Mouse (Mus musculus): ENCODE data around the gene Itpripl2. TPM values are rescaled to one million over a fixed set of nuclear protein-coding genes. Genes with fewer than 3 reads are reported as not detected.

The Itpripl2 gene
- polyA plus RNA-seq (2012) = not detected in 2 replicates

DNA sequence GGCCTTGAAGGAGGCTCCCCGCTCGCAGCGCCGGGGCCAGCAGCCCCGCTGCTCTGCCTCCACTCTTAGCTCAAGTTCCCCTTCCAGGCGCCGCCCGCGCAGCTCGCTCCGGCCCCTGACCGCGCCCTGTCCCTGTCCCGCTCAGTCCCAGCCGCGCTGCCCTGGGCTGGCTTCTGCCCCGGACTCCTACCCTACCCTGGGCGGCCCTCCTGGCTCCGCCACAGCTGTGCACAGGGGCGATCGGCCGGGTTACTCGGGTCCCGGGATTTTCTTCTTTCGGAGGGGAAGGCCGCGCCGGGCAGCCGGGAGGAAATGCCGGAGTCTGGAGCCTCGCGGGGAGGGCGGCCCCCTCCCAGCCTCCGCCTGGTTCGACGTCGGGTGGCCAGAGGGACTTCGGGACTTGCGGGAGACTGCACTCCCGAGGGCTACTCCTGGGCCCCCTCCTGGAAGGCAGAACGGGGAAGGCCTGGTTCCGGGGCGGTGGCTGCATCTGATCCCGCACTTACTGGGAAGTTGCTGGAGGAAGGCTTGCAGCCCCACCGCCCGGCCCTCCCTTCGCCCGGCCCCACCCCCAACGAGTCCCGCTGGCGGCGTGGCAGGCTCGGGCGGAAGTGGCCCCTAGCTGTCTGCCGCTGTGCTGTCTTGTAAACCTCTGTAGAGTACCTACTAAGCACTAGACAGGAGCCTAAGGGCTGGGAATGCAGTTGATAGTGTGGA, at the start of gene Itpripl2:
Gene Itpripl2 (minus strand): TSS at position 545 of the 717 bp plus-strand sequence.
- no peak for TF ChIP-seq GATA1 (IDR thresholded peaks at IDR 0.05; ENCODE audit: low read length)

GRCm38 (mm10) chr7:118535076-118535475, 43.3 kb upstream of the Itpripl2 start:
- TF ChIP-seq GATA1 (IDR thresholded peaks at IDR 0.05; ENCODE audit: low read length) = no peak

DNA sequence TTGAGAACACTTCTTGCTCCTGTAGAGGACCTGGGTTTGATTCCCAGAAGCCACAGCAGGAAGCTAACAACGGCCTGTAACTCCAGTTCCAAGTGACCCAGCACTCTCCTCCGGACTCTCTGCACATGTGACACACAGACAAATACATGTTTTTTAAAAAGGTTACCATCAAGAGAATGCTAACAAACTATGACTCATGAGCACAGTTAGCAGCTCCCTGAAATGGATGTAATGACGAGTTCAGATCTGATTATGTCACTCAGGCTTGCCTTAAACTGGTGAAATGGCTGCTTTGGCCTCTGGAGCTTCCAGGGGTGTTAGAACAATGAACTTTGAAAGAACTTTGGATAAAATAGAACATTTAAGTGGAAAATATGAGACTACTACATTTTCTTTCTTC, 42.6 kb upstream of the Itpripl2 start:
- TF ChIP-seq GATA1 (IDR thresholded peaks at IDR 0.05; ENCODE audit: low read length) = no peak

GRCm38 (mm10) chr7:118533178-118533578, 41.4 kb upstream of the Itpripl2 start, which contains the start of gene Coq7:
TSS of gene Coq7 (minus strand) at chr7:118533356.
- no peak for TF ChIP-seq GATA1 (IDR thresholded peaks at IDR 0.05; ENCODE audit: low read length)

DNA sequence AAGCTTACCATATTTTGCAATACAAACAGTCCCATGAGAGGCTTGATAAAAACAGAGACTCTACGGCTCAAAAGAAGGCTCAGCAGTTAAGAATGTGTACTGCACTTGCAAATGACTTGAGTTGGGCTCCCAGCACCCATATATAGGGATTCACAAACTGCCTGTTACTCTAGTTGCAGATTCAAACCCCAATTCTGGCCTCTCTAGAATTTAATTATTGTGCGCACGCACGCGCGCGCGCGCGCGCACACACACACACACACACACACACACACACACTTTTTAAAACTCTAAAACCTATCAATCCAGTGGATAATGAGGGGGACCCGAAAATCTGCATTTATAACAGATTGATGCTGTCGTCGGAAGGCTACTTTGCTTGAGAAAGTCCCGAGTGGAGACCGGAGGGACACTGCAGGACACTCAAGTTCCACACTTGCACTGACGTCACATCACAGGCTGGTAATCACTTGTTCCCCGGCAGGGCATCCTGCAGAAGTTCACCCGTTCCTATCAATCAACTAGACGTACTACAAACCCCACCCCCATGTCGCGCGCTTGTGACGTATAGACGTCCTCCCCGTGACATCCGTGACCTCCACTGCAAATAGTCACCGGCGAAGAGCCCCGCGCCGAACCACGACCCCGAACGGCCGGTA, 40.9 kb upstream of the Itpripl2 start:
- TF ChIP-seq GATA1 (IDR thresholded peaks at IDR 0.05; ENCODE audit: low read length) = no peak

GRCm38 (mm10) chr7:118526967-118527366, 35.2 kb upstream of the Itpripl2 start:
- no peak for TF ChIP-seq GATA1 (IDR thresholded peaks at IDR 0.05; ENCODE audit: low read length)

DNA sequence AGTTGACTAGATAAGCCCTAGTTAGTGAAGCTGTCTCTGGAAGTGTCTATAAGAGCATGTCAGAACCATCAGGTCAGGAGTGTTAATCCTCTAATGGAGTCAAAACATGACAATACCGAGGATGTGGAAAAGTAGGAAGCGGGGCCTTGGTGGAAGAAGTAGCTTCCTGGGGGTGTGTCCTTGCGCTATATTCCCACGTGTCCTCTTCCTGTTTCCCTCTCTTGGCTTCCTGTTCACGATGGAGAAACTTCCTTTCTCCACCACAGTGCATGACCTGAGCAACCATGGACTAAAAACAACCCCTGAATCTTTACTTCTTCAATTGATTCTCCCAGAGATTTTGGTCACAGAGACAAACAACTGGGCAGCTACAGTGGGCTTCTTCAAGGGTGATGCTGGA, 30.3 kb upstream of the Itpripl2 start:
- TF ChIP-seq GATA1 (IDR thresholded peaks at IDR 0.05; ENCODE audit: low read length) = no peak

GRCm38 (mm10) chr7:118519661-118520060, 27.9 kb upstream of the Itpripl2 start:
- TF ChIP-seq GATA1 (IDR thresholded peaks at IDR 0.05; ENCODE audit: low read length) = no peak

DNA sequence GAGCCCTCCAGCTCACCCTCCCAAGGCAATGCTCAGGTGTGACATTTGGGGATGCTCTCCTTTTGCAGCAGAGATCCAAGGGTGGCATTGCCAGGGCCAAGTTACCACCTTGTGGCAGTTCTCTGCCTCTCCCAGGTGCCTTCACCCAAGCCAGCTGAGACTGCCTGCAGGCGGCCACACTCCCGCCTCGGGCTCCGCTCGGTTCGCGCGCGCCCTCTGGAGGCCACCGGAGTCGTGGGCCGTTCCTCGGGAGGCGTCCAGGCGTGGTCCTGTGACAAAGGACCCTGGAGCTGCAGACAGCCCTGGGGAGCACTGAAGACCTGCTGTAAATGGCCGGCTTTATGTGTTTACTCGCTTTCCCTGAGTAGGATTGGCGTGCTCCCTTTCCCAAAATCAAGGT, 26.9 kb upstream of the Itpripl2 start:
- no peak for TF ChIP-seq GATA1 (IDR thresholded peaks at IDR 0.05; ENCODE audit: low read length)

GRCm38 (mm10) chr7:118517819-118518218, 26.0 kb upstream of the Itpripl2 start:
- no peak for TF ChIP-seq GATA1 (IDR thresholded peaks at IDR 0.05; ENCODE audit: low read length)

- no peak for TF ChIP-seq GATA1 (IDR thresholded peaks at IDR 0.05; ENCODE audit: low read length)
Observed at GRCm38 (mm10) chr7:118508556-118508955, 16.8 kb upstream of the Itpripl2 start.

DNA sequence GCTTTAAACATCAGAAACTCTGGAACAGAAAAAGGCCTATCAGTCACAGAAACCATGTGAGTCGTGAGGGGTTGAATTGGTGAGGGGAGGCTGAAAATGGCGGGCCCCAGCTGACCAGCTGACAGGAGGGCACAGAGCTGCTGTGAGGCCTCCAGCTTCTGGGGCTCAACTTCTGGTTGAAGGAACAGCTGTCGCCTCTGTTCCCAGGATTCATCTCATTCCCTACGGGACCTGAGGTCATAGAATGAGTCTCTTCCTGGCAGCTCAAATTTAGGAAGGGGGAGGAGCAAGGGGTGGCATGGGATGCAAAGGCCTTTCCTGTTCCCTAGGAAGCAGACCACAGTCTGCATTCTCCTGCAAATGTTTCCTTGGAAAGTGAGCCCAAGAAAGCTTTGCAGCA, 12.1 kb upstream of the Itpripl2 start:
- TF ChIP-seq GATA1 (IDR thresholded peaks at IDR 0.05; ENCODE audit: low read length) = no peak

GRCm38 (mm10) chr7:118502333-118502732, 10.6 kb upstream of the Itpripl2 start:
- TF ChIP-seq GATA1 (IDR thresholded peaks at IDR 0.05; ENCODE audit: low read length) = no peak

DNA sequence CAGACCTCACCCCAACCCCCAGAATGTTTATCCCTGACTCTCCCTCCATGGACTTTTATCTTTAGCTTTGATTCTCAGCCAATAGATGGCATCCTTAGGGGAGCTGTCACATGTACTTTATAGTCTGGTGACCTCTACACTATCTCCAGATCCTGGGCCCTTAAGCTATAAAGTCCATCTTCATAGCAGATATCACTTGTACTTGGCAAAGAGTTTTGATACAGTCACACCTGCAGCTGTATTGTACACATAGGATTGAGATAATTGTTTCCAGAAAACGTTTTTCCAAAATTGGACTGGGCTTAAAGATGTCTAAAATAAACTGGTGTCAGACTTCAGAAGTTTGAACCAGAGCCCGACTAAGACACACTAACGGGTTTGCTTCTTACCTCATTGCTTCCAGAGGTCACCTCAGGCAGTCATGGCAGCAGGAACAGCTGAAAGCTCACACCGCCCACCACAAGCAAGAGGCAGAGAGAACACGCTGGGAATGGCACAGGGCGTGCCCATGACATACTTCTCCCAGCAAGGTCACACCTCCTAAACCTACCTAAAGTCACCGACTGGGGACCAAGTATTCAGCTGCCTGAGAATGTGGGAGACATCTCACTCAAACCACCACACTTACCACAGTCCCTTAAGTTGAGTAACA, 8.1 kb upstream of the Itpripl2 start:
- TF ChIP-seq GATA1 (IDR thresholded peaks at IDR 0.05; ENCODE audit: low read length) = no peak

DNA sequence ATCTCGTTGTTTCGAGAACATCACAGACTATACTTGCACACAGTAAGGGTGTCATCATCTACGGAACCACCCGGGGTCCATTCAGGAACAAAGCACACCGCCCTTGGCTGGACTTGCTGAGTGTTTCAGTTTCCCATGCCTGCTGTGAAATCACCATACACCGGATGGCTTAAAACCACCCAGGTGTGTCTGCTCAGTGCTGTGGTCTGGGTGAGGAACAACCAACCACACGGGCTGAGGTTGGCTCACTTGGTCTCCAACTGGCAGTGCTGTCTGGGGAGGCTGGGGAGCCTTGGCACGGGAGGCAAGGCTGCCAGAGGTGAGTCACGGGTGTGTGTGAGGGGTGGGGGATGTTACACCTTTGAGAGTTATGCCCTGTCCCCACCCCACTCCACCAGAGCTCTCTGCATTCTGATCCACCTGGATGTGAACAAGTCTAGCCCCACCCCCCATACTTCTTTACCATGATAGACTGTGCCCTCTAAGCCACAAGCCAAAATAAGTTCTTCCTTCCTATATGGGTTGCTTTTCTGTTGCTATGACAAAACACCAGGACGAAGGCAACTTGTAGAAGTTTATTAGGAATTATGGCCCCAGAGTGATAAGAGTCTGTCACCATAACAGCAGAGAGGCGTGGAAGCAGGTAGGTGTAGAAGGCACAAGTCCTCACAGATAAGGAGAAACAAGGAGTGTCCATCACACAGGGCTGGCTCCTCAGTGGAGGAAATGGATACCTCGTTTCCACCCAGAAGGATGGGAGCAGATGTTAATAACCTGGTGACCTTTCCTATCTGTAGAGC, 7.4 kb upstream of the Itpripl2 start:
- no peak for TF ChIP-seq GATA1 (IDR thresholded peaks at IDR 0.05; ENCODE audit: low read length)

Data from G1E-ER4 (cell line).